Mouse (Mus musculus): ENCODE measurements around the gene Emp1. TPM values are rescaled to one million over a fixed set of nuclear protein-coding genes. Genes with fewer than 3 reads are reported as not detected.

The Emp1 gene
- total and polyA plus RNA-seq, 3 experiments: 24.5 to 42.8 (median 25.8) TPM

DNA sequence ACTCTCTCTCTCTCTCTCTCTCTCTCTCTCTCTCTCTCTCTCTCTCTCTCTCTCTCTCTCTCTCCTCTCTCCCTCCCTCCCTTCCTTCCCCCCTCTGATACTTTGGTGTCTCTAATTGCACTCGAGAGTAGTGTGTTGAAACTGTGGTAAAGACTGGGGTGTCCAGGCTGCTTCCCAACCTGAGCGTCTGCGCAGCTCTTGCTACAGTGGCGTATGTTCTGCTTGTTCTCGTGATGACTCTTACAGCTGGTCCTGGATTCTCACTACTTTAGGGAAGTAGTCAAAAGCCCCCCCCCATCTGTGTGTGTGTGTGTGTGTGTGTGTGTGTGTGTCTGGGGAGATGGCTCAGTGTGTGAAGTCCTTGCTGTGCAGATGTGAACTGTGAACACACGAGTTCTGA, 50.3 kb downstream of the Emp1 start:
- DNase-seq: no peak

GRCm38 (mm10) chr6:135417459-135417858, 55.1 kb downstream of the Emp1 start:
- DNase-seq: peak; percentile 48

- DNase-seq: no peak
These were observed 56.0 kb downstream of the Emp1 start for GRCm38 (mm10) chr6:135418223-135418824.

- DNase-seq: no peak
These were observed 65.9 kb downstream of the Emp1 start for GRCm38 (mm10) chr6:135428246-135428645.

GRCm38 (mm10) chr6:135429268-135429909, 67.0 kb downstream of the Emp1 start:
- DNase-seq: no peak

GRCm38 (mm10) chr6:135430441-135430970, 68.2 kb downstream of the Emp1 start:
- DNase-seq: no peak

Other genes starting within 250 kb of the Emp1 start
- gene Gprc5d, start 244.3 kb upstream of the Emp1 start, total RNA-seq (2021): not detected
- not detected in 2 replicates for gene Gprc5d, start 244.3 kb upstream of the Emp1 start, polyA plus RNA-seq (2012; rRNA removed)
- 10 to 100 TPM; 13.8 to 31.3 TPM for gene Fam234b, start 164.6 kb upstream of the Emp1 start, total RNA-seq (2021)
- 14.0 and 21.0 TPM in 2 replicates for gene Fam234b, start 164.6 kb upstream of the Emp1 start, polyA plus RNA-seq (2012; rRNA removed)
- 10 to 100 TPM; 18.0 to 27.6 TPM for gene Hebp1, start 164.5 kb upstream of the Emp1 start, total RNA-seq (2021)
- 9.5 and 13.4 TPM in 2 replicates for gene Hebp1, start 164.5 kb upstream of the Emp1 start, polyA plus RNA-seq (2012; rRNA removed)
- gene Gsg1, start 108.2 kb upstream of the Emp1 start, total RNA-seq (2021): not detected
- 0.18 TPM in 1 of 2 replicates, not detected in the other for gene Gsg1, start 108.2 kb upstream of the Emp1 start, polyA plus RNA-seq (2012; rRNA removed)
- not detected for gene Pbp2, start 52.1 kb upstream of the Emp1 start, total RNA-seq (2021)
- gene Pbp2, start 52.1 kb upstream of the Emp1 start, polyA plus RNA-seq (2012; rRNA removed): not detected in 2 replicates